Mouse (Mus musculus) E14TG2a.4 (cell line): ENCODE measurements around the gene Pax2.
A peak's percentile ranks its signal among the peaks of the same experiment; 100 is the strongest.

Experiments
- H3K27me3 ChIP-seq: 2 replicates; pipeline ENCODE4 v1.6.1; 2014; ENCODE audit warnings: low read length, control low read depth; ENCODE audit not compliant: insufficient read depth
- H3K36me3 ChIP-seq: 2 replicates; pipeline ENCODE4 v1.6.1; 2014; ENCODE audit warnings: low read length, control low read depth; ENCODE audit not compliant: insufficient read depth
- H3K4me1 ChIP-seq: replicated peaks from 2 replicates; pipeline ENCODE4 v1.6.1; 2014; ENCODE audit warnings: low read depth, low read length, control low read depth
- H3K4me3 ChIP-seq: replicated peaks from 2 replicates; pipeline ENCODE4 v1.5.1; 2014; ENCODE audit warnings: mild to moderate bottlenecking, low read length
- H3K9me3 ChIP-seq: 2 replicates; pipeline ENCODE4 v1.6.1; 2014; ENCODE audit warnings: low read length, control low read depth
- CTCF ChIP-seq: conservative IDR thresholded peaks from 2 replicates; pipeline ENCODE4 v1.5.1; 2014; ENCODE audit warnings: low read length
- NANOG ChIP-seq: IDR thresholded peaks from 2 replicates; pipeline ENCODE4 v1.6.1; 2014; ENCODE audit warnings: borderline replicate concordance, low read length, mixed read lengths
- POU5F1 ChIP-seq: IDR thresholded peaks from 2 replicates; pipeline ENCODE4 v1.6.1; 2014; ENCODE audit warnings: low read length, borderline replicate concordance

The Pax2 gene

DNA sequence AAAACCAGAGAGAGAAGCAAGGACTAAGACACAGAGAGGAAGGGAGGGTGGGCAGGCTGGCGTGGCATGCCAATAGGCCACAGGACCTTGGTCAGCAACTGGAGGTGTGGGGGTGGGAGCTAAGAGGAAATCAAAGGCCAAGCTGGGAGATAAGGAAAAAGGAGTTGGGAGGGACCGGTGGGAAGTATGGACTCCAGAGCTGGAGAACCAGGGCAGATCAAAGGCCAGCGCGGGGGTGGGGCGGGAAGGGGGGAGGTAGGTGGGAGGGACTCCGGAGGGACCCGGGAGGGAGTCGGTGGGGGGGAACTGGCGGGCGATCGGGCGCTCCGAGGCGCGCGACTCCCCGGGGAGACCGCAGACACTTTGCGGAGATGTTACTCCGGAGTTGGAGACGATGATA lies 21.7 kb upstream of the Pax2 start:
- peaks cover 11% of the 10 kb centered on the region for H3K4me1 ChIP-seq
- no peaks in the 10 kb centered on the region for H3K36me3 ChIP-seq
- 0 out of 2 replicates have a peak, but pooled peaks cover 7% of the 10 kb centered on the region for H3K9me3 ChIP-seq
- peaks cover 93% of the 10 kb centered on the region for H3K27me3 ChIP-seq
- H3K4me3 ChIP-seq = peak overlapping the region; percentile 69
- TF ChIP-seq POU5F1 = no peak
- no peak for TF ChIP-seq NANOG
- TF ChIP-seq CTCF = no peak

DNA sequence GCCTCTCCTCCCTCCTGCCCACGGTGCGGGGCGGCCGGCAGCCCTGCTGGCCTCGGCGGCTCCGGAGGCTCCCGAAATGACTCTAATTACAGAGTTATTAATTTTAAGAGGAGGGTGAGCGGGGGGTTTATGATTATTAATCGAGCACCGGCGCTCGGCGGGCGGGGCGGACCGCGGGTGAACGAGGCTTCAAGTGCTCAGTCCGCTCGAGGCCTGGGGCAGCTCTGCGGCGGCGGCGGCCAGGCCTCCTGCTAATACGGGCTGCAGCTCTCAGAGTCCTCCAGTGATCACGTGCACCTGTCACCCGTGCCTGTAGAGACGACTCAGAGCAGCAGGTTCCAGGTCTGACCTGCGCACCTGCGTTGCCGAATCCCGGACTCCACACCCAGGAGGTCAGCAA lies 21.2 kb upstream of the Pax2 start:
- Histone ChIP-seq H3K36me3 (no peaks in the 10 kb centered on the region), H3K27me3 (peaks cover 95% of the 10 kb centered on the region), H3K4me1 (peaks cover 15% of the 10 kb centered on the region), H3K4me3 (peak overlapping the region; percentile 69), H3K9me3 (0 out of 2 replicates have a peak, but pooled peaks cover 7% of the 10 kb centered on the region)
- TF ChIP-seq POU5F1 (no peak), NANOG (no peak), CTCF (no peak)

DNA sequence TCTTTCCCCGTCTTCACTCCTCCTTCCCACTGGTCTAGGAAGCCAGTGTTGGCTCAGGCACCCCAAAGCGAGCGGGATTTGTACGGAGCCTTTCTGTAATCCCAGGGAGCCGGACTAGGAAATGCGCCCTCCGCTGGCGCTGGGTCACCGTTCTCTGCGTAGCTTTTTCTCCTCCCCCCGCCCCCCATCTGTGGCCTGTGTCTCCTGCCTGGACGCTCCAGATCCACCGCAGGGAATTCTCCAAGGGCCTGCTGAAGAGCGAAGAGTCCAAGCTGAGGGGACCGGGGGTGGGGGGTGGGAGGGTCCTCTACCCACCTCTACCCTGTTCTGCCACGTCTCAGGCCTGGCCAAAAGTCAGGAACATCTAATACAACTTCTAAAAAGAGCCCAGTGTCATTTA lies 15.5 kb upstream of the Pax2 start:
- peaks cover 32% of the 10 kb centered on the region for H3K4me1 ChIP-seq
- TF ChIP-seq CTCF = 0 out of 2 replicates have a peak, but pooled peaks have one; percentile 8
- no peak for TF ChIP-seq NANOG
- H3K4me3 ChIP-seq = no peak overlapping the region
- peaks cover 98% of the 10 kb centered on the region for H3K27me3 ChIP-seq
- H3K36me3 ChIP-seq = no peaks in the 10 kb centered on the region
- 0 out of 2 replicates have a peak, but pooled peaks cover 7% of the 10 kb centered on the region for H3K9me3 ChIP-seq

DNA sequence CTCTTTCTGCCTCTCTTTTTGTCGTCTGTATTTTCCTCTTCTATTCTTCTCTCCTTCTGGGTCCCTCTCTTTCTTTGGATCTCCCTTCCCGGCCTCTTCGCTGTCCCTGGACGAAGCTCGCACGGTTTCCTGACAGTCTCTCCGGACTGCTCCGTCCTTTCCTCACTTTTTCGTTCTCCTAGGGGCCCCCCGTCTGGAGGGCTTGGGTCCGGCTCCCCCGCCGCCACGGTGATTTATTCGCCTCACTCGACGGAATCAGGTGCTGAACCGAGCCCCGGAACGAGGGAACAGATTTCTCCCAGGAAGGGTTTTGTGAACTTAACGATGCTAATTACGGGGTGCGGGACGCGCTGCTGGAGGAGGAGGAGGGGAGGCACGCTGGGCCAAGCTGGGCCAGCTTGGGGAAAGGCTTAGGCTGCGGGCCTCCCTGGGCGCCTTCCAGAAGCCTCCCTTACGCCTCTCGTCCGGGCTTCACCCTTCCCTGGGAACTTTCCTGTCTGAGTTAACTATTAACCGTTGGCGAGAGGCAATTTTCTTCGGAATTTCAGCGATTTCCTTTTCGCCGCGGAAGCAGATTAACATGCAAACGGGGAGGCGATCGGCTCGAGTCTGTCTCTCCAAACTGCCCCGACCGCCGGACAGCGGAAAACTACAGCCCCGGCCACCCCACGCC lies 14.6 kb upstream of the Pax2 start:
- TF ChIP-seq NANOG = no peak
- no peak for TF ChIP-seq CTCF
- no peak for TF ChIP-seq POU5F1
- H3K27me3 ChIP-seq = peaks cover 99% of the 10 kb centered on the region
- H3K4me1 ChIP-seq = peaks cover 35% of the 10 kb centered on the region
- H3K9me3 ChIP-seq = 0 out of 2 replicates have a peak, but pooled peaks cover 7% of the 10 kb centered on the region
- H3K4me3 ChIP-seq = peak overlapping the region; percentile 50
- H3K36me3 ChIP-seq = no peaks in the 10 kb centered on the region

DNA sequence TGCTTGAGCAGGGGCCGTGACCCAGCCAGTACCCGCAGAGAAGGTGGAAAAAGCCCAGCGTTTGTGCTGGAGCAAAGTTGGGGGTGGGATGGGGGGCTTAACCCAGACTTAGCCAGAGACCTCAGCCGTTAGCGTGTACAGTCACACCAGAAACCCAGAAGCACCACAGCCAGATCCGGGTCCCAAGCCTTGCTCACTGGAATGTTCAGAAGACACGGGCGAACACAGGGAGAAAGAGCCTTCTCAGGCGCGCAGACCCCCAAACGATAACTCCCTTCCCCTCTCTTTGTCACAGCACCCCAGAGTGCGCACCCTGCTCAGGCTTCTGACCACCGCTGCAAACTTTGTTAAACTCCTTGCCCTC lies 14.1 kb upstream of the Pax2 start:
- Histone ChIP-seq H3K9me3 (0 out of 2 replicates have a peak, but pooled peaks cover 4% of the 10 kb centered on the region), H3K4me3 (peak overlapping the region; percentile 50), H3K36me3 (no peaks in the 10 kb centered on the region), H3K4me1 (peaks cover 37% of the 10 kb centered on the region), H3K27me3 (peaks cover 99% of the 10 kb centered on the region)
- TF ChIP-seq POU5F1 = no peak
- no peak for TF ChIP-seq CTCF
- TF ChIP-seq NANOG = no peak

DNA sequence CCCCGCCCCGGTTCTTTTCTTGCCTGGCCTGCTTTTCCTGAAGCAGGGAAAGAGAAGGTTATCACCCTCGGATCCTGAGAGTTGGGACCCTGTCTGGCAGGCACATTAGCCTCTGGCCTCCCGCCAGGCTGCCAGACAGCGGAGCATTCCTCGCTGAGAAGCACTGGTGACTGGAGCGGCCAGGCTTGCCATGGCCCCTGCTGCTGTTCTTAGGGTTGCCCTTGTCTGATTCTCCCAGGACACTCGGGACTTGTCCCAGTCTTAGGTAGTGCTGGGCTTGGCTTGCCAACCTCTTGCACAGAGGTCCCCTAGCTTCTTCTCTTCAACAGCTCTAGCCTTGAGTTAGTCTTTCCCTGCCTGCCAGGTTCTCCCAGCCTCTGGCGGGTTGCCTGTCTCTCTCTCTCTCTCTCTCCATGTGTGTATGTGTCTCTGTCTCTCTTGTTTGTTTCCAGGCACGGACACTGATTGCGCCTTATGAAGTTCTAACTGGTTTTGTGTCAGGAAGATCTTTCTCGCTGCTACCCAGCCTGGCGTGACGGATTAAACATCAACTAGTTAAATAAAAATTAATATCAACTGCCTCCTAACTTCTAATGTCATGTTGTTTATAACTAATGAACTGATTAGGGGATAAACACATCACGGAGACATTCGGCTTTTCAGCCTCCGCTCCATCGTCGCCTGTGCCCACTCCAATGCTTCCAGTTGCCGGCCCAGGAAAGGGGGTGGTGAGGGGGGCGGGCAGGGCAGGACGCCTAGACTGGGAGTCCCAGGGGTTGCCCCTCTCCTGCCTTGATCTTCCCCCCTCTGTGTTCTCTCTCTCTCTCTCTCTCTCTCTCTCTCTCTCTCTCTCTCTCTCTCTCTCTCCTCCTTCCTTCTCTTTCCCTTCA lies 13.5 kb upstream of the Pax2 start:
- TF ChIP-seq CTCF (no peak), NANOG (no peak), POU5F1 (no peak)
- no peaks in the 10 kb centered on the region for H3K36me3 ChIP-seq
- no peak overlapping the region; the same call in 1 of the 2 replicates for H3K4me3 ChIP-seq
- H3K4me1 ChIP-seq = peaks cover 41% of the 10 kb centered on the region
- no peaks in the 10 kb centered on the region for H3K9me3 ChIP-seq
- H3K27me3 ChIP-seq = peaks cover 98% of the 10 kb centered on the region

DNA sequence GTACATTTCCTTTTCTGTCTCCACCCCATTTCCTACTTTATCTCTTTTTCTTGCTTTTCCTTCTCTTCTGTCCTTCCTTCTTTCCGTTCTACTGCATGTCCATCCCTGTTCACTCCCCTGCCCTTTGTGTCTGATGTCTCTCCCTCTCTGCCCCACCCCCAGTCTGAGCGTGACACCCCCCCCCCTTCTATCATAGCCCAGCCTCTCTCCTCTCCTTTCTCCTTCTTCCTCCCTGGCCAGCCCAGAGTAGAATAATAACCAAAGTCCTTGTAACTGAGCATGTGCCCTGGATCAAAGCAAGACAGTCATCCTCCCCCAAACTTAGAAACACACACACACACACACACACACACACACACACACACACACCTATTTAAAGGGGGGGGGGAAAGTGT lies 12.8 kb upstream of the Pax2 start:
- no peaks in the 10 kb centered on the region for H3K9me3 ChIP-seq
- H3K36me3 ChIP-seq = no peaks in the 10 kb centered on the region
- TF ChIP-seq NANOG = no peak
- TF ChIP-seq CTCF = no peak
- TF ChIP-seq POU5F1 = no peak
- H3K4me1 ChIP-seq = peaks cover 43% of the 10 kb centered on the region
- H3K27me3 ChIP-seq = peaks cover 98% of the 10 kb centered on the region
- no peak overlapping the region for H3K4me3 ChIP-seq

DNA sequence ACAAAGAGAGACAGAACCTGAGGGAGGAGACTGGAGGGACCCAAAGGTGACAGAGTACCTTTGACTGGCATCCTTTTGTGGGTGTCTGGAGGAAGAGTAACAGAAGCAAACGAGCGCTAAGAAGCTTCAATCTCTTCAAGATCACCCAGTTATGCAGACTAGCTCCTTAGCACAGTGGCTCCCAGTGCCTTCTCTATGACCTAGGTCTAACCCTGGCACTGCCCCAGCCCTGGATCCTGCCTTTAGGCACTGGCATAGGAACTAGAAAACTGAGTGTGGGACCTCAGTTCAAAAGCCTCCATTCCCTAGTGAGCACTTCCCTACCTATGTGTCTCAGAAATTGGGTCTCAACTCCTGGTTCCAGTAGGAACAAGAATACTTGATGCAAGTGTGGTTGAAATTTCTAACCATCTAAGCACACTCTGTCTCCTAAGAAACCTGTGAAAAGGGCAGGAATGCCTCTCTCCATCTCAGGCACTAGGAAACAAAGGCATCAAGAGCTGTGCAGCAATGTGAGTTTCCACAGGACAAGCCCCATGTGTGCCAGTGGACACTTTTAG lies 11.8 kb upstream of the Pax2 start:
- no peaks in the 10 kb centered on the region for H3K36me3 ChIP-seq
- peaks cover 98% of the 10 kb centered on the region for H3K27me3 ChIP-seq
- H3K9me3 ChIP-seq = no peaks in the 10 kb centered on the region
- TF ChIP-seq NANOG (no peak), CTCF (no peak), POU5F1 (no peak)
- peaks cover 51% of the 10 kb centered on the region for H3K4me1 ChIP-seq
- H3K4me3 ChIP-seq = no peak overlapping the region
